Mouse (Mus musculus) heart, adult 9 months (tissue): Measurements from ENCODE around the gene Sh3gl2.

ENCODE experiments used
- DNase-seq, 2 experiments: peaks; one replicate each; pipeline ENCODE4 v3.0.0; 2022; ENCODE audit warnings: low spot score in 2 of 2

Sh3gl2 gene

DNA sequence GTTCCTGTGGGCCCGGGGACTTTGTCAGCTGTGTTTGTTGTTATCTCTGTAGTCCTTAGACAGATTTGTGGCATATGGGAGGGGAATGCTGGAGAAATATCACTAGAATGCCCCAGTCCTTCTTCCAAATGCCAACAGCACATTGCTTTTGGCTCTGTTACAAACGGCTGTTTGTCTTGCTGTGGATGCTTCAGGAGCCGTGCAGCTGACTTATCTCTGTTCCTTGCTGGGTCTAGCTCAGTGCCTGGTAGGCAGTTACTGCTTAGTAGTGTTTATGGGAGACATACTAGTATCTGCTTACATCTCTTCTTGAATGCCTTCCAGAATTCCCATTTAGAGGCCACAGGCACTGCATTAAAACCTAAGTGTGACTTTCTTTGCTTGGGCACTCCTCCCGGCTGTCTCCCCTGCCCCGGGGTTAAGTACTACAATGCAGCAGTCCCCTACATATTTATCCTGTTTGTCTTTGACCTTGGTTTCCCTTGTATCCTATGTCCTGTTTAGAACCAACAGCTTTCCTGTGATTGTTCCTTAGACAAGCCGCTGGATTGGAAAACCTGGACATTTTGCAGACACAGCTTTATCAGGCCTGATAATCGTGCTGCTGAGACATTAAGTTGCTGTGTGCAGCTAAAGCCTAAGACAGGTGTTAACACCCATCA, 101.1 kb downstream of the Sh3gl2 start:
- no peak for DNase-seq

DNA sequence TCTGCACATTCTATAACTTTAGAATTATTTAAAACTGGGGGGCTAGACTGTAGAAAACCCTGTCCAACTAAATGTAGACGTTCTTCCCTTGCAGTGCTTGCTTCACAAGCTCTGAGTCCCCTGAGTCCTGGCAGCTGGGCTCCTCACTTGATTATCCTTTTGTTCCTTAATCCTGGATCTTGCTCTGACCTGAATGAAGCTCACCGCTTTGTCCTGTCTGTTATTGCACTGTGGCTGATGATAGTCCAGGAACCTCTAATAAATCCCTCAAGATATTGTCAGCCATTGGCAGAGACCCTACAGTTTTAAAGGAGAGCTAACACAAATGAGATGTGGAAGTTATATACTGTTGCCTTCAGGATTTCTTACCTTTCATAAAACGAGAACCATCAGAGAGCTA, 114.2 kb downstream of the Sh3gl2 start:
- DNase-seq: no peak

DNA sequence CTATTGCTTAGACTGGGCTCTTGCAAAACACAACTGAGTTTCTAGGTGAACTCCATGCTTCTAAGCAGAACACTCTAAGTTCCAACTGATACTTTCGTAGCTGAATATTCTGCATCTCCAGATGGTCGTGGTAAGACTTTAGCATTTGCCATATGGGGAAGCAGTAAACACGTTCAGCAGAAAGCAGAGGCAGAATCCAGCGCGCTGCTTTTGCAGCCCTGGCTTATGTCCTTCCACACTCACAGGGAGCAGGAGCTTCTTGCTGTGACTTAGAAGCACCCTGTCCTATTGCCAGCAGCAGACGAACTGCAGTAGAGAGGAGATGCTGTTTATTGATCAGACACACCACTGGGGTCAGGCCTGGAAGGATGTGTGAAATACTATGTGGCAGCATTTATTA, 120.5 kb downstream of the Sh3gl2 start:
- DNase-seq: no peak

DNA sequence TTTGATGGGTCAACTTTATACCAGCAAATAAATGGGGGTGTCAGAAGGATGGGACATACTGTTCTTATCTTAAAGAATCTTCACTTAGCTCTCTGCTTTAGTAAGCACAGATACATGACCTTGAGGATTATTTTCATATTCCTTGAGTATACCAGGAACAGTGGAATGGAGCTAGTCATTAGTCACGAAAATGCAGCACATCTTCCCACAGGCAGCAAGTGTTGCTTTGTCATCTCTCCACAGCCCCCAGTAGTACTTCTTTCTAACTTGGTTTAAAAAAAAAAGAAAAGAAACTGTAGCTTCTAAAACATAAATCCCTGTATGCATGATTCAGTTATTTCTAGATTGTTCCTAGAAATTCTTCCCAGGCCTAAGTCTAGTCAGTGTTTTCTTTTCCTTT, 121.1 kb downstream of the Sh3gl2 start:
- DNase-seq: no peak

DNA sequence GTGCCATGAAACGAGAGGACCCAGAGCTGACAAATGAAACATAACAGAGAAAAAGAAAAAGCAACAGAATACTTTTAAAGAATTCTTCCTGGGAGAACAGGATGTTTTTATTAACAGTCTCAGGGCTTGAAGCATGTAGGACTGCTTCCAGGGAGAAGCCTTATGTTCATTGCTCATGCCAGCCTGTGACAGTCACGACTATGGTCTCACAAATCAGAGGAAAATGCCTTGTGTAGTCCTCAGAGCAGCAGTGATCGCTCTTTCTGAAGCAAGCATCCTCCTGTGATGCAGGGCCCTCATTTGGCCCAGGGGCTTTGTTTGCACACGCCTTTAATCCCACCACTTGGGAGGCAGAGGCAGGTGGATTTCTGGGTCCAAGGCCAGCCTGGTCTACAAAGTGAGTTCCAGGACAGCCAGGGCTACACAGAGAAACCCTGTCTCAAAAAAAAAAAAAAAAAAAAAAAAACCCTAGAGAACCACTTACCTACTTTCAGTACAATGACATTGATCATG, 129.8 kb downstream of the Sh3gl2 start:
- no peak for DNase-seq

DNA sequence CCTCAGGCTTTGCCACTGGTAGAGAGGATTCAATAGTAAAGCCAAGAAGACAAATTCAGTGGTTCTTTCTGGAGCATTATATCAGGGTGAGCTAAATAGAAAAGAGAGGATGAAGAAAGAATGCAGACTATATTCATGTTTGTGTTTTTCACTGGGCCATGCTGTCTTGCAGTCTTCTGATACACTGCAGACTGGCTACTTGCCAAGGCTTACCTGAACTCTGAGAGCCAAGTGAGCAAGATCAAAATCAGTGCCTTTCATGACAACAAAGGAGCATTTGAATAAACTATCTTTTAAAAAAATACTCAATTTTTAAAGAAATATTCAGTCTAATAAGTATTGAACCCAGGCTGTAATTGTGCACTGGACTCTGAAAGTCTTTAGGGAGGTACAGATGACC, 131.4 kb downstream of the Sh3gl2 start:
- DNase-seq: no peak

DNA sequence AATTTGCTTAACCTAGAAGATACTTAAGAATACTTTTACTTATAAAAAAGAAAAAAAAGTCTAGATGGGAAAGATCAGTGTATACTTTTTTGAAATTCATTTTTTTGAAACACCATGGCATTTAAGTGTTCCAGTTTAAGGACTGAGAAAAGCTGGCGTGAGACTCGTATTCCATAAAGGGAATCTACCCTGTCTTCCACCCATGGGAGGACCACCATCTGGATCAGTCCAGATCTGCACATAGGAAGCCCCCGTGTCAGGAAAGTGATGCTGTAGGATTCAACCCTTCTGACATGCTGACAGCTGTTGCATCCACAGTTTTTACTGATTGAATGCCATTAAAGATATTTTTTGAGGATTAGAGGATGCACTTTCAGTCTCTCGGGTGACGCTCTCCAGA, 134.2 kb downstream of the Sh3gl2 start:
- no peak for DNase-seq

DNA sequence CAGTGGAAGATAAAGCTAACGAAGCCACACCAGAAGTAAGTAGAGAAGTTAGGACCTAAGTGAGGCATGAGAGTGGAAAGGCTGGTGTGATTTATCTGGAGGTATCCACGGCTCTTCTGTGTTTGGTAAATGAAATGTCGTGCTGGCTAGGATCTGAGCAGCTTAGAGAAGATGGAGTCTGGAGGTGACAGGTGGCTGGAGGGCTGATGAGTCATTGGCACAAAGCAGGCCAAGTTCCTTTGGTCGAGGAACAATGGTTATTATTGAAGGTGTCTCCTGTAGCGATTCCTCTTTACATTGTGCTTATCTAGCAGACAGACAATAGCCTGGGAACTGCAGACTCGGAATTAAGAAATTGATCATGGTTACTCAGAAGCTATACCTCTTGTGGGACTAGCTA, 135.8 kb downstream of the Sh3gl2 start:
- DNase-seq: no peak

DNA sequence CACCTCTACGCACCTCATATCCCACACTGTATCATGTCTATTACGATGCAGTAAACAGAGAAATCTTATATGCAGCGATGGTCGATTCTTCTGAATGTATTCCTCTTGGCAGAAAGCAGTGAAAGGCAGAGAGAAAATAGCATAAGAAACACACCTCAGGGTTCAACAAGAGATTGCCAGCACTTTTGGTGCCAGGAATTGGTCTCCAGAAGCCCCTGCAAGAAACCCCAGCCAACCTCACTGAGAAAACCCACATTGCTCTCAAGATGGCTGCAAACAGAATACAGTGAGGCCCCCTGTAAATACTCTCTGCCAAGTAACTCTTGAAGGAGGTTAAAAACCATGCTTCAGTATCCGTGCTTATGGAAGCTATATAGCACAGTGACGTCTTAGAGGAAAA, 141.0 kb downstream of the Sh3gl2 start:
- DNase-seq: no peak

DNA sequence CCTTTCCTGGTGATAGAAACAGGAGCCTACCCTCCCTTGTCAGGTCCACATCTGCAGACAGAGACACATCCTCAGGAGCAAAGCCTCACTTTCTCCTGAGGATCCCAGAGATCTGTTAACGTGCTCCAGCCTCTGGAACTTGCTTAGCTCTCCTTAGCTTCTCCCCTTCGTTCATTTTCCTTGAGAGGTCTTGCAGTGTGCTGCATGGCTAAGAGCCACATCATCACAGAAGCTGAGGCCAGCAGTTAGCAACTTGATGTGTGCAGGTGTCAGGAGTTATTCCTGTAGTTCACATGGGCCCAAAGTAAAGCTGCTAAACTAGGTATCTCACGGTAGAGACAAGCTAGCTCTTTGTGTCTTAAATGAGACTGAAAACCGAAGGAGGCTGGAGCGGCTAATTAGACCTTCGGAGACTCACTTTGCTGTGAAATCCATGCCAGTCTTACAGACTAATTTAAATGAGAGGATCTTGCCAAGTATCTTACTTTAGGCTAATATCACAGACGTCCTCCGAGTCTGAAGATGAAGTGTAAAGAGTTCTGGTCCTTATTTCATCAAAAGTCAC, 143.2 kb downstream of the Sh3gl2 start:
- no peak for DNase-seq

DNA sequence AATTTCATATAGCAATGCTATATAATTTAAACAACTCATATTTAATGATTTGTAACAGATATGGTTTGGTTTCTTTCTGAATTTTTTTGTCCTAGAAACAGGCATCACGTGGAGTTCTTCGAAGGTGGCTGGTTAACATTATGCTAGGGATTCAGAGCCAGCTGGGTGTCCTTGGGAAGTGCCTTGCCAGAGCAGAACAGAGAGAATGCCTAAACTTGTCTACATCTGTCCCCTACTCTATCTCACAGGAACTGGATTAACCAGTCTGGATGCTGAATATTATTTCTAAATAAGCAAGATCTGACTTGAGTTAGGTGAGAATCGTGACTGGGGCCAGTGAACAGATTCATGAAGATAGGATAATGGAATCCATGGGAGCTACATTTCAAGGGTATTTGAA, 157.7 kb downstream of the Sh3gl2 start:
- no peak for DNase-seq

DNA sequence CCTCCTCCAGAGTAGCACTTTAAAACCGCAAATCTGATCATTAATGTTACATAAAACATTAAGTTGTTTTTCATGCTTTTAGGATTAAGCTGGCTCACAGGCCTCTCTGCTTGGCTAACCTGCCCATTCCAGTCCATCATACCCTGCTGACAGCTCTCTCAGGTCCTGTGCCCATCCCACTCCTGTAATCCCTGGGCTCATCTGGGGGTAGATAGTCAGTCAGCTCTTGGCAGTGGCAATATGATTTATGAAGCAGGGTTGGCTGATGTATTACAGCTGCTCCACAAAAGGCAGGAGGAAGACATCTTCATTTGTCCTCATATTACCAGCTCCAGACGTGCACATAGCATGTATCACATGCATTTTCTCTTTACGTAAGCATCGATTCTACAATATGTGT, 158.3 kb downstream of the Sh3gl2 start:
- DNase-seq: no peak

DNA sequence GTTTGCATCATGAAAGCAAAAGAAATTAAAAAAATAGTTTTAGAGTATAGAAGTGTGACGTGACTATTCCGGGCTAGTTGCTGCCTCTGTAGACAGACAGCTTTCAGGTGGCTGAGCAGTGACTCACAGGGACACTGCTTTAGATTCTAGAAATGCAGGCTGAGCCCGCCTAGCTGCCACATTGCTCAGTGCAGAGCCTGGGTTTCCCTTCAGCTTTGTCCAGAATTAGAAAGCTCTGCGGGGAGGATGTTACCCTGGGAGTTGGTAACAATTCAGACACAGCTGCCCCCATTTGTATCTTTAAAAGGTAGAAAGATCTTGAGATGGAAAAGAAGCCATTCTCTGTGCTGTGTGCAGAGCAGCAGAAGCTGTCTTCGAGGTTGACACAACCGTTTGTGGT, 166.1 kb downstream of the Sh3gl2 start:
- DNase-seq: no peak

DNA sequence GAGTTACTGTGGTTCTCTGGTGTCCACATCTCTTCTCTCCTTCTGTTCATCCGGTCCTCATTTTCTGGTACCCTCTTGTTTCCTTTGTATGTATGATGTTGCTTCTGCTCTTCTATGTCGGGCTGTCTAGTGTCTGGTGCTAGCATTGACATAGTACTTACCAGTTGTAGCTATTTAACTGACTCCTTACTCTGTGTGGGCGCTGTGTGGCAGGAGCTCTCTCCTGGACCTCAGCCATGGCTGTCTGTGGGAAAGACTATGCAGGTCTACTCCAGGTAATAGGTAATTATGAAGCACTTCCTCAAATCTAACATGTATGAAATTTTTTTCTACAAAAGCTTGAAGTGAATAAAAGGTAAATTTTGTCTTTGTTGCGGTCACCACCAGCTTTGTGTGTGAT, 169.9 kb downstream of the Sh3gl2 start:
- no peak for DNase-seq

DNA sequence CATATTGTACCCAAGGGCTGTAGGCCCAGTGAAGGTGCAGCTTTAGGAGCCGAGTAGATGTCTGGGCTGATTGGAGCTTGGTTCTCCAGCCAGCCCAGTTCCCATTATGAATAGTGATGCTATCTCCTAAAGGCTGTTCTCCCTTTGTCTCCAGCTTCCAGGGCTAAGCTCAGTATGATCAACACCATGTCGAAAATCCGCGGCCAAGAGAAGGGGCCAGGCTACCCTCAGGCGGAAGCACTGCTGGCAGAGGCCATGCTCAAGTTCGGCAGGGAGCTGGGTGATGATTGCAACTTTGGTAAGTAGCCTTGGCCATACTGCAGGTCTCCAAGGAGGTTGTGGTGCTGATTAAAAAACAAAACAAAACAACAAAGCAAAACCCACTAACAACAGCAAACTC, 171.3 kb downstream of the Sh3gl2 start:
- DNase-seq: no peak

DNA sequence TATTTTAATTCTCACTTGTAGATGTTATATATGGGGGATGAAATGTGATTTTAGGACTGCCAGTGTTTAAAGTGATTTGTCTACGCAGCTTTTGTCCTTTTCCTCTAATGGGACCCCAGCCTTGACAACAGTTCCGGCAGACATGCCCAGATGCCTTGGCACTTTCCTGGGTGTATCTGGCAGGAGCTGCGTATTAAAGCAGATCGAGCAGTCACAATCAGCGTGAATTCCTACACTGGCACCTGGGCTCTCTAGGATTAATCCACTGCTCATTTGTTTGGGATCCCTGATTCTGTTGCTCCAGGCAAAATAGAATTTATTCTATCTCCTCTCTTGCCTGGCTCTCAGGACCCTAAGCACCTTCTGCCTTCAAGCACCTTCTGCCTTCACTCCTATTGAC, 171.7 kb downstream of the Sh3gl2 start:
- DNase-seq: no peak

DNA sequence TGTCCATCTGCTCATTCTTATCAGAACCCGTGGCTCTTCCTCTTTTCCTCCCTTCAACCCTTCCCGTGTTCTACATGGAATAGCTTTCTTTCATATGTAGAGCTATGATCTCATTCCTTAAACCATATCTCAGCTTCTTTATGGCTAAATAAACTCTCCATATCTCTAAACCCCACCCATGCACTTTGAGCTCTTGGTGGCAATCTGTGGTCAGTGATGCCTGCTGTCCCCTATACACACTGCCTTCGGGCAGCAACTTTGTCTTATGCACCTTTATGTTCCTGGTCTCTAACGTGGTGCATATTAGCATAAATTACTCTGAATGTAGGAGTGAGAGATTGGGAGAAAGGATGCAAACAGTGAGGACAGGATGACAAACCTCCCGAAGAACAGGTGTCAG, 180.3 kb downstream of the Sh3gl2 start:
- no peak for DNase-seq

DNA sequence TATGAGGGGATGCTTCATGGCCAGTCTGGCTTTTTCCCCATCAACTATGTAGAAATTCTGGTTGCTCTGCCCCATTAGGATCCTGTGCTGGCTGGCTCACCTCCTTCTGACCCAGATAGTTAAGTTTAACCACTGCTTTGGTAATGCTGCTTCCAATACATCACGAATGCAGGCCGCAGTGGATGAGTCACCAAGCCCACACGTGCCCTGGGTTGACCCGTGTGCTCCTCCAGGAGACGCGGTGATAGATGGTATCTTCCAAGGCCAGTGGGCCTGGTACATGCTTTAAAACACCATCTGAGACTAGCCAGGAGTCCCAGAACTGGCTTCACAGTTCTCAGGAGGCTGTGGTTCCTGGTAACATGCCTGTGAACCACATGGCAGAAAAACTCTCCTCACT, 182.8 kb downstream of the Sh3gl2 start:
- DNase-seq: no peak

DNA sequence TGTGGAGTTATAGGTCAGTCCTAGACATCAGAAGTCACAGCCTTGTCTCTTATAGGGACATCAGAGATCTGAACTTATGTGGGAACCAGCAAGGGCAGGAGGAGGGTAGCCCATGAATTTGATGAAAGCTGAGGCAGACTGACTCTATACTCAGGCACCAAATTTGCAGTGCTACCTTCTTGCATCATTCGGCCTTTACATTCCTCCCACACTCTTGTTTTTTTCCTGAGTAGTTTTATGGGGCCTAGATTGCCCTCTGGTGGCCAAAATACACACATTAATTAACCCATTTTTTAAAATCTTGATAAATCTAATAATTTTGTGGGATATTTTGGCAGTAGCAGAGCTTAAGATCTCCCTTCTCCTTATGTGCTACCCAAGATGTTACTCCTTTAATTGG, 186.9 kb downstream of the Sh3gl2 start:
- no peak for DNase-seq

DNA sequence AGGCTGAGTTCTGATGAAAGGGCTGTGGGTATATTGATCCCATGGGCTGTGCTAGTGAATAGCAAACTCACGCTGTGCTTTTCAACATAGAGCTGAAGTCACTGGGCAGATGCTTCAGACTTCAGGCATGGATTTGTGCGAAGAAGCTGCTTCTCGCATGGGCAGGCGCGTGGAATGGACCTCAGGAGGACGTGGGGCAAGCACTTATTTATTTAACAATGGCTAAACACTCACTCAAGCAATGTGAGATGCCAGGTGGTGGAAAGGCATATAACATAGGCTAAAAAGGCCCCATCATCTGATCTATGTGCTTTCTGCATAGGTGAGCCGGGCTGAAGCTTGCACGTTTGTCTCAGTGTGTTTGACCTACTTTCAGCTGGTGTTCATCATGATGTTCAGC, 193.8 kb downstream of the Sh3gl2 start:
- no peak for DNase-seq

DNA sequence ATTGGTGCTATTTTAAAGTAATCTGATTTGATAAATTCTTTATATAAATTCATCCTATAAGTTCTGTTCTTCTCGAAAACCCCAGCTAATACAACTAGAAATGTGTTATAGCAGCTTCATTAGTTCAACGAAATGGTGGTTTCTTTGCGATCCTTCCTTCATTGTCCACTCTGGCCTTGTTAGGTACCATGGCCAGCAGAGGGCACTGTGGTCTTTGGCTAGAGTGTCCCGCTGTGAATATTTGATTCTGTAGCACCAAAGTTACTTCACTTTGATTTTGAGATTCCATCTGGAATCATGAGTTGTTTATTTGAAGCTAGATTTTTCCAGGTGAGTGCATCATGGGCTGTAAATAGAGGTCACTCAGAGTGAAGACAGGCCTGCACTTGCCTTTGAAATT, 197.9 kb downstream of the Sh3gl2 start:
- no peak for DNase-seq

DNA sequence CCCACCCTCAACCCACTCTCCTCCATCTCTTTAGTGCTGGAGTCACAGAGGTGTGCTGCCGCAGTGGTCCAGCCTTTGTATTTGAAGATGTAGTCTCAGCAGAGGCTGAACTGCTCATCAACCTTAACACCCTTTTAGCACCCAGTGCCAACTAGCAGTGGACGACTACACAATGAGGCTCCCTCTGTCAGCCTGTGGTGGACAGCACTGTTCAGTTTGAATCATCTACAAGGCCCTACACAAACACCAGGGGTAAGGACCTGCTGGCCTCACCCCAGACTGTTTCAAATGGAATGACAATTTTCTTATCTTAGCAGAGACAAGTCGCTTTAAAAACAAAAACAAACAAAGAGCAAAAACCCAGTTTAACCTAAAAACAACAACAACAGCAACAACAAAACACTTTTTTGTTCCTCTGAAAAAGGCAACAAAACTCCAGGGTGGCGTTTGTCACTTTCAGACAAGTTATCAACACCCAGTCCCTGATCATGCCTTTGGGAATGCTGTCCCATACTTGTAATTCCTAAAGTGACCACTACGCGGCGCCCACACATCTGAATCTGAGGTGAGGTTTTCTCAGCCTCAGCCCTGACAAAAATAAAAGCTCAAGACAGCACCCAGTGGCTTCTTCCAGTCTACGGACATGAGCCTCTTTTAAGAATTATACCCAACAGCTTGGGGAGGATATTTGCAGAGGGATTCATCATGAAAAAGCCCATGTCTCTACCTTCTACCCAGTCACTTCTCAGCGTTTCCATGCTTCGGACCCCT, 199.7 kb downstream of the Sh3gl2 start:
- no peak for DNase-seq

DNA sequence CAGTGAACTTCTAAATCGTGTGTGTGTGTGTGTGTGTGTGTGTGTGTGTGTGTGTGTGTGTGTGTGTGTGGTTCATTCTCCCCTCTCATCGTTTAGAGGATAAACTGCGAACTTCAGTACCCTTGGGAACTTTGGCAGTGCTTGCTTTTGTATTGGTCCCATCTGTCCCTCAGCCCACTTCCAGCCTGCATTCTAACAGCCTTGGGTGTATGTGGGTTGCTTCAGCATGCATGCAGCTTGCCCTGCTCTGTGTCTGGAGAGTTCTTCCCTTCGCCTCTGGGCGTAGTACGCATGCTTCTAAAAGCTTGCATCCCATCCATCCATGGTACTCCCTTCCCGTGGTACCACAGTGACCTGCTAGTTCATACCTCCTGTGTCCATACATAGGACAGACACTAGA, 200.3 kb downstream of the Sh3gl2 start:
- no peak for DNase-seq
